Mouse (Mus musculus) left cerebral cortex, postnatal 14 days (tissue): ENCODE measurements around the gene Klrg1. TPM values are rescaled to one million over a fixed set of nuclear protein-coding genes. Genes with fewer than 3 reads are reported as not detected.

ENCODE experiments used
- DNase-seq, 2 experiments: peaks; one replicate each; pipeline ENCODE4 v3.0.0; 2021 to 2022; ENCODE audit warnings: low spot score in 2 of 2, mixed read lengths in 1 of 2
- intact Hi-C: fragments of 180-260 bp; cut with DNase I; formaldehyde crosslinking; loops from one replicate; pipeline ENCODE4 v1.15.1; 2025
- long read RNA-seq, 2 experiments: library from polyadenylated mRNA; stranded (forward); transcript quantifications; one replicate each; pipeline ENCODE4 v2.0.0; 2021
- total RNA-seq, 2 experiments: library from RNA; stranded (reverse); gene quantifications; 2 replicates each; pipeline ENCODE4 v1.2.3; 2021

Klrg1 gene
- under 1 TPM in 1 of 2 experiments, not detected in 1; 0.32 TPM for total RNA-seq
- long read RNA-seq, experiment 1: 0 reads
- long read RNA-seq, experiment 2: 0 reads

GRCm38 (mm10) chr6:122282782-122283181 is at the start of gene Klrg1:
Gene Klrg1, minus strand, starts transcription at chr6:122282882.
- DNase-seq: no peak
- intact Hi-C loops: no loop called here

- no peak for DNase-seq
- intact Hi-C loops: no loop called here
Observed at GRCm38 (mm10) chr6:122325361-122325975, 42.8 kb upstream of the Klrg1 start.

- DNase-seq: no peak
- intact Hi-C loops: no loop called here
Observed at GRCm38 (mm10) chr6:122318726-122319125, 36.0 kb upstream of the Klrg1 start.

- intact Hi-C loops: no loop called here
- no peak for DNase-seq
Observed at GRCm38 (mm10) chr6:122310187-122310820, 27.6 kb upstream of the Klrg1 start.

DNA sequence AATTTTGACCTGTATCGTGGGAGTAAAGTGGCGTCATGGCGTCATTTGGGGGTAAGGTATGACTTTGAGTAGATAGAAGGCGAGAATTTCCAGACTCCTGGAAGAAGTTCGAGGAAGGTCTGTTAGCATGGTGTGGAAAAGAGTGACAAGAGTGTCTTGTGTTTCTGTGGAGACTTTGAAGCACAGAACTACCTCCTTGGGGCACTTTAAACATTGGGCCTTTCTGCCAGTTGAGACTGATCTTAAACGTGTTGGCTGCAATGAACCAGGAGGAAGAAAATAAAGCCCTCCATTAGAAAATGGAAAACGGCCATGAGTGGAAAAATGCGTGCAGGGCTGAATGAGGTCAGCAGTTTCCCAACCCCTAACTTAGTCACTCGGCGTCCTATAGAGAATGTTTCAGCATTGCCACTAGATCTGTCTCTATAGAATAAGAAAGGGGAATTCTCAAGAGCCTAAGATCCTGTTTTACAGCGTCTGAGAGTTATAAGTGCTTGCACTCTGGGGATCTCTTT is 26.8 kb upstream of the Klrg1 start:
- intact Hi-C loops: loop anchor here (10.0 kb wide), 1 partner anchor 205 kb away; no protein-coding TSS in a partner anchor
- DNase-seq: no peak

DNA sequence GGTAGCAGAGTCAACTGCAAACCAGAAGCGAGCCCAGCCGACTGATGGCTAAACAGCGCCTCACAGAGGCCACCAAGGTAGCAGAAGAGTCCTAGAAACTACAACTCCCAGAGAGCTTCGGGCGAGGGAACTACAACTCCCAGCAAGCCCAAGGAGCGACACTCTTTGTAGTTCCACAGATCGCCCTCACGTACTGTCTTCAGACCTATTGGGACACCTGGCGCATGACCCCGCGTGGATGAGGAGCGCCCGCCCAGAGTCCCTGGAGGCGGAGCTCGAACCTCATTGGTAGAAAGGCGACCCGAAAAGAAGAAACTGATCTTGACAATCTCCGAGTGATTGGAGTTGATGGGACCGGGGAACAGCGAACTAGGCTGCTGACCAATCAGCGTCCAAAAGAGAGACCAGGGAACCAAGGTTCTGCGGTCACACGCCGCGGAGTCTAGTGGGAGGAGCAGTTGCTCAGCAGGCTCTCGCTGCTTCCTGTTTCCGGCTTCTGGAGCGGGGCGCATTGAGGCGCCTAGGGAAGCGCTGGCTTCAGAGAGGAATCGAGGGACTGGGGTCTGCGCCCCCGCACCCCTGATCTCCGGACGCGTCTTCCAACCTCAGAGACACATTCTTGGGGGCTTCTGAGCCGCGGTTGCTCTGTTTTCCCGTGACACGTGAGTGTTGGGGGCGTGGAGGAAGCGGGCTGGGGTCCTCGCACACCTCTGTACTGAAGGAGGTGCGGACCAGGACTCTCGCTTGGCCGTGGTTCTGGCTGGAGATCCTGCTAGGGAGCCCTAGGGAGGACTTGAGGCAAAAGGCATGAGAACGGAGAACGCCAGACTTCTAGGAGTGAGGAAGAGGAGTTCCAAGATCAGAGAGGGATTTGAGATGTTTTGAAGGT is 26.1 kb upstream of the Klrg1 start, which contains the start of gene M6pr:
Gene M6pr, plus strand, starts transcription at position 216 of the 889 bp plus-strand sequence.
- DNase-seq: peak; percentile 97 to 99
- intact Hi-C loops: loop anchor here (10.0 kb wide), 1 partner anchor 204 kb away; no protein-coding TSS in a partner anchor

GRCm38 (mm10) chr6:122308136-122308504 is 25.4 kb upstream of the Klrg1 start:
- no peak for DNase-seq
- intact Hi-C loops: loop anchor here (10.0 kb wide), 1 partner anchor 203 kb away; no protein-coding TSS in a partner anchor

GRCm38 (mm10) chr6:122306707-122307106 is 24.0 kb upstream of the Klrg1 start:
- intact Hi-C loops: loop anchor here (10.0 kb wide), 1 partner anchor 202 kb away; no protein-coding TSS in a partner anchor
- no peak for DNase-seq

- no peak for DNase-seq
- intact Hi-C loops: loop anchor here (2.0 to 10.0 kb wide), 3 partner anchors 46 to 743 kb away; no protein-coding TSS in a partner anchor
Observed at GRCm38 (mm10) chr6:122304790-122305555, 22.3 kb upstream of the Klrg1 start.

GRCm38 (mm10) chr6:122304355-122304754 is 21.7 kb upstream of the Klrg1 start:
- DNase-seq: peak; percentile 71 to 90
- intact Hi-C loops: loop anchor here (2.0 to 10.0 kb wide), 3 partner anchors 46 to 742 kb away; no protein-coding TSS in a partner anchor

GRCm38 (mm10) chr6:122303526-122303925 is 20.8 kb upstream of the Klrg1 start:
- no peak for DNase-seq
- intact Hi-C loops: loop anchor here (5.0 to 10.0 kb wide), 2 partner anchors 199 to 741 kb away; no protein-coding TSS in a partner anchor

DNA sequence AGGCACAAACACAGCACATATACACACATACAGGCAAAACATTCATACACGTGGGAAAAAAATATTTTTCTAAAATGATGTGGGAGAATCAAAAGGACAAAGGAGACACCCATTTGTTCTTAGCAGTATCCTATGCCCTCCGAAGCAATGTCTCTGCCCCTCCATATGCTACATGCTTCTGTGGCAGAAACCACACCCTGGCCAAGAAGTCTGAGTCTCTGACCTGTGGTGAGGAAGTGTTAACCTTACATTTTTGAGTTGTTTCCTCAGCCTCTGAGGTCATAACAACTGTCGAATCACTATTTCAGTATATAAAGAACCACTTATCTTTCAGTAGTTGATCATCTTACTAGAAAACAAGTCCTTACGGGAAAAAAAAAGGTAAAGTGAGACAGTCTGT is 20.0 kb upstream of the Klrg1 start:
- intact Hi-C loops: loop anchor here (5.0 to 10.0 kb wide), 2 partner anchors 198 to 740 kb away; no protein-coding TSS in a partner anchor
- no peak for DNase-seq

DNA sequence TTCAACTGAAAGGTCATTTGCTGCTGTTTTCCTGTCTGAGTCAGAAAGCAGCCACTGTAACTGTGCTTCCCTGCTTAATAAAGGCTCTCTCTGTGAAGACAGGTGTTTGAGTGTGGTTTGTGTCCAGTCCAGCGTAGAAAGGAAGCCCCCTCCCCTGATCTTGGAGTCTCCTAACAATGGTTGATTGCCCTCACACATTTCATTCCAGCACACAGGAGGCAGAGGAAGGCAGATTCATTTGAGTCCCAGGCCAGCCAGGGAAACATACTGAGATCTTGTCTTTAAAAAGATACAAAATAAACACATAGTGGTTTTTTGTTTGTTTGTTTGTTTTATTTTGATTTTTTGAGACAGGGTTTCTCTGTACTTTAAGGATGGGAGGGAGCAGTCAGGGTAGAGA is 19.4 kb upstream of the Klrg1 start:
- no peak for DNase-seq
- intact Hi-C loops: loop anchor here (5.0 to 10.0 kb wide), 2 partner anchors 197 to 740 kb away; no protein-coding TSS in a partner anchor

GRCm38 (mm10) chr6:122299621-122300133 is 17.0 kb upstream of the Klrg1 start:
- intact Hi-C loops: loop anchor here (5.0 to 10.0 kb wide), 2 partner anchors 195 to 737 kb away; no protein-coding TSS in a partner anchor
- no peak for DNase-seq

- no peak for DNase-seq
- intact Hi-C loops: no loop called here
Observed at GRCm38 (mm10) chr6:122298223-122298609, 15.5 kb upstream of the Klrg1 start.

DNA sequence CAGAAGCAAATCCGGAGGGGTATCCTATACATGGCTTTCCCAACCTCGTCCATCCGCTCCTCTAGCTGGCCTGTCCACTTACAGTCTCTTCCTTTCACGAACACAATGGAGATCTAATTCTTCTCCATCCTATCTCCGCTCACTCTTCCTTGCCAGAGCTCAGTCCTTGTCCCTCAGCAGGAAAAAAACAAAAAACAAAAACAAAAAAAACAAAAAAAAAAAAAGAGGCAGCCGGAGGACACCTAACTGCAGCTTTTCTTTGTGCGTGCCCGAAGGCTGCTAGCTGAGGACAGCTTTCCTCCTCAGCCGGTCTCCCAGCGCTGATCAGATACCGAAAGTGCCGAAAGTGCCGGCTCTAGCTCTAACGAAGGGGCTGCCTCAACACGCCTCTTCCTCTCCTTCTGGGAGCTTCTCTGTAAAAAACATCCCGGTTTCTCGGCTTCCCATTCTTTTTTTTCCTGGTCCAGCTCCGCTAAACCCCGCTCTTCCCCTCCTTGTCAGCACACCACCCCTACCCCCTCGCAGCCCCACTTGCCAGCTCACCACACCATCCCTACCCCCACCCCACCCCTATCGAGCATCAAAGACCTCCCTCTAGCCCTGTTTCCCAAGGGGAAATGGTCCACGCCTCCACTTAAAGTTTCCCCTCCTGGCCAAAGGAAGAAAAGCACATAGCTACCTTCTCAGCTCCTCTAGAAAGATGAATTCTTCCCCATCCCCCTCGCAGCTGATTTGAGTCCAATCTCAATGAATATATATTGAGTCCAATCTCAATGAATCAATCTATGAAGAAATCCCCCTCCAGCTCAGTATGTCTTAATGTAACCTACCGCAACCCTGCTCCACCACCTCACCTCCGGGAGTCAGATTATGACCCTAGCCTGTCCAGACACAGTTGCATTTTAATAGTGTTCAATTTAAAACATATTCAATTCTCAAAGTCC is 14.9 kb upstream of the Klrg1 start:
- DNase-seq: peak in 1 of 2 experiments; percentile 38
- intact Hi-C loops: no loop called here

DNA sequence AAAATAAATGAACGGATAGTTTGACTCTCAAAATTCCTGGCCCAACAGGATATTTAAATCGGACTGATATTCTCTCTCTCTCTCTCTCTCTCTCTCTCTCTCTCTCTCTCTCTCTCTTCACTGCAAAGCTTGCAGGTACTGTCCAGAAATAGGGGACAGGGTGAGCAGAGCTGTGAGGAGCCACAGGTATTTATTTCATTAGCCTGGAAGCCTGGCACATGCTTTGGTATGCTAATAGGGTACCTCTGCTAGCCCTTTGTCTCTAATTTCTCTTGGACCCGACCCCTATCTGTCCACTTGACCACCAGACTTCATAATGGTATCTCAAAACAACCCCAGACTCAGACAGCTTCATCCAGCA is 14.2 kb upstream of the Klrg1 start:
- DNase-seq: no peak
- intact Hi-C loops: no loop called here
